Mouse (Mus musculus) CH12F3 (cell line): ENCODE results near the gene Cdk18.

Experiments used
- in situ Hi-C: fragments of 300-500 bp; cut with MboI; formaldehyde crosslinking; loops from 2 replicates; pipeline ENCODE4 v1.14.3; 2020; ENCODE audit warnings: low sequenced_read_pairs

Gene Cdk18

GRCm38 (mm10) chr1:132121895-132122294 lies 17.6 kb downstream of the Cdk18 start:
- in situ Hi-C loops, result loop anchor here (5.0 kb wide), 1 partner anchor 35 kb away; no protein-coding TSS in a partner anchor

GRCm38 (mm10) chr1:132121236-132121635 lies 18.2 kb downstream of the Cdk18 start:
- in situ Hi-C loops, result loop anchor here (5.0 kb wide), 1 partner anchor 36 kb away; no protein-coding TSS in a partner anchor

- in situ Hi-C loops, result loop anchor here (10.0 kb wide), 1 partner anchor 122 kb away; no protein-coding TSS in a partner anchor
Measured at GRCm38 (mm10) chr1:132116606-132117005, 22.9 kb downstream of the Cdk18 start.

- in situ Hi-C loops, result loop anchor here (10.0 kb wide), 1 partner anchor 118 kb away; no protein-coding TSS in a partner anchor
Measured at GRCm38 (mm10) chr1:132113098-132113497, 26.4 kb downstream of the Cdk18 start.

GRCm38 (mm10) chr1:132112426-132112825 lies 27.1 kb downstream of the Cdk18 start:
- in situ Hi-C loops, result loop anchor here (10.0 kb wide), 1 partner anchor 118 kb away; no protein-coding TSS in a partner anchor

DNA sequence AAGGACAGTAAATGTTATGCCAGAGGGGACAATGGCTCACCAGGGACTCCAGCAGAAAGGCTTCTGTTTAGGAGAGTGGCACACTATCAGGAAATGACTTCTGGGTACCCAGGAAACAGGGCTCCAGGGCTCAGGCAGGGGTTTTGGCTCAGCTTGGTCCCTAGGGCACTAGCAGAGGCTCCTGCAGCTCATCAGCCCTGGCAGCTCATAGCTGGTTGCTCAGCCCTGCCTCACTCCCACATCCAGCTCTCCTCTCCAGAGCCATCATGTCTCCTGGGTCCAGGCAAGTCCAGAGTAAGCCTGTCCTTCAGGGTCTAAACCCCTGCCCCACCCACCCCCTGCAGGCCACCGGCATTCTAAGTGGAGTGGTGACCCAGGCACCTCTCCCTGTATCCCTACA lies 28.1 kb downstream of the Cdk18 start:
- in situ Hi-C loops, result loop anchor here (10.0 kb wide), 1 partner anchor 117 kb away; no protein-coding TSS in a partner anchor

DNA sequence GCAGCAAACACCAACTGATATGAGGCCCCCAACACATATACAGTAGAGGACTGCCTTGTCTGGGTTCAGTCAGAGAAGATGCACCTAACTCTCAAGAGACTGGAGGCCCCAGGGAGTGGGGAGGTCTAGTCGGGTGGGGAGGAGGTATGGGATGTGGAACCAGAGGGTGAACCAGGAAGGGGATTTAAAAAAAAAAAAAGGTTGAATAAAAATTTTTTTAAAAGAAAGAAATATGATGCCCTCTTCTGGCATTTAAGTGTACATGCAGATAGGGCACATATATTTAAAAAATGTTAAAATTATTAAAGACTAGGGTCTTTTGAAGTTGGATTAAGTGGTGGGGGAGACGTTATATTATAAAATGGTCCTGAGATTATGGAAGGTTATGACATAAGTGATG lies 30.1 kb downstream of the Cdk18 start:
- in situ Hi-C loops, result no loop called here

GRCm38 (mm10) chr1:132104353-132104752 lies 35.1 kb downstream of the Cdk18 start:
- in situ Hi-C loops, result no loop called here

DNA sequence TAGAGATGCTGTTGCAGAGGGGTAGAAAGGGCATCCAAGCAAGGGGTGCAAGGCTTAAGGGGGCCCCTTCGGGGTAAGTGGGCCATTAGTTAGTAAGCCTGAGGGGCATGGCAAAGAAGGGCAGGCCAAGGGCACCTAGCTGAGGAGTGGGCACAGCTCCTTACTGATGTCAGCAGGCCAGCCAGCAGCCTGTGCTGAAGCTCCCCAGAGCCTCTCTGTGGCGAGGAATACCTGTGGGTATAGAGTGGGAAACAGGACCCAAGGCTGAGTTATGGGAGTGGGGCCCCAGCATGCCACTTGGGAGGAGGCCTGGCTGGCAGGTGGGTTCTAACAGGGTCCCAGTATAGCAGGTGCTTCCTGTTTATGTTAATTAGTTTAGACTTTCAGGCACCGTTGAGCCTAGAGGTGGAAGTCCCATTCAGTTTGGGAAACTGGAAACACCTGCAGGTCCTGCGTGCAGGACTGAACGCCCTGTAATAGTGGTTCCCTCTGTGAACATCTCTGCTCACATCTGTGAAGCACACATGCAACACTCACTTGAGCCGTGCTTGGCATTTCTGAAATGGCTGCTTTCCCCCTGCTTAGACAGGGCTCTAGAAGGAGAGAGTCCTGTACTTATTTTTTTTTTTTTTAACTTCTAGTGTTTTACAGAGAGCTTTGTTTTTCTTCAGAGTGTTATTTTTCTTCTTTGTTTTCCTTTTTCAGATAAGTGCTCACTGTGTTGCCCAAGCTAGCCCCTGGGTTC lies 37.4 kb downstream of the Cdk18 start:
- in situ Hi-C loops, result no loop called here

GRCm38 (mm10) chr1:132099775-132100174 lies 39.7 kb downstream of the Cdk18 start:
- in situ Hi-C loops, result no loop called here

DNA sequence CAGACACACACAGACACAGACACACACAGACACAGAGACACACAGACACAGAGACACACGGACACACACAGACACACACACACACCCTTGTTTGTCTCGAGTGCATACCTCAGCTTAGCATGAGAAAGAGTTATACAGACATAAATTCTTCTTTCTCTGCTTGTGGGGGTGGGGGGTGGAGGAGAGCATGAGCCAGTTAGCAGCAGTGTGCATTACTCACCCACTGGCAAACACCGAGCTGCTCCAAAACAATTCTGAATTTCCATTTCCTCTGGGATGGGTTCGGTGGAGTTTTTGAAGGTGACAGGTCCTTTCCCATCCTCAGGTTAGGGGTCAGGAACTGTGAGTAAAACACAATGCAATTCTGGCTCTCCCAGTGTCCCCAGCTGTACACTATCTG lies 40.5 kb downstream of the Cdk18 start:
- in situ Hi-C loops, result no loop called here

- in situ Hi-C loops, result no loop called here
Measured at GRCm38 (mm10) chr1:132098076-132098475, 41.4 kb downstream of the Cdk18 start.

- in situ Hi-C loops, result no loop called here
Measured at GRCm38 (mm10) chr1:132095356-132096004, 44.0 kb downstream of the Cdk18 start.

GRCm38 (mm10) chr1:132093269-132093668 lies 46.2 kb downstream of the Cdk18 start:
- in situ Hi-C loops, result no loop called here

DNA sequence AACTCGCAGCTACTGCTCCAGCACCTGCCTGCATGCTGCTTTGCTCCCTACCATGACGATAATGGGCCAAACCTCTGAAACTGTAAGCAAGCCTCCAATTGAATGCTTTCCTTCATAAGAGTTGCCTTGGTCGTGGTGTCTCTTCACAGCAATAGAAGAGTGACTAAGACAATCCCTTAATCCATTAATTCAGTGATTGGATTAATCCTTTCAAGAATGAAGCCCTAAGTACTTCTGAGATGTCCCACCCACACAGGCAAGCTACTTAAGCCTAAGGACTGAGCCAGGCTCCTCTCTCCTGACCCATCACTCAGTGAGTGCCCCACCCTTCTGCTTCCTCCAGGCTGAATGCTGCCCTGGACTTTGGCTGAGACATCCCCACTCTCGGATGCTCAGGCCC lies 49.2 kb downstream of the Cdk18 start:
- in situ Hi-C loops, result no loop called here

DNA sequence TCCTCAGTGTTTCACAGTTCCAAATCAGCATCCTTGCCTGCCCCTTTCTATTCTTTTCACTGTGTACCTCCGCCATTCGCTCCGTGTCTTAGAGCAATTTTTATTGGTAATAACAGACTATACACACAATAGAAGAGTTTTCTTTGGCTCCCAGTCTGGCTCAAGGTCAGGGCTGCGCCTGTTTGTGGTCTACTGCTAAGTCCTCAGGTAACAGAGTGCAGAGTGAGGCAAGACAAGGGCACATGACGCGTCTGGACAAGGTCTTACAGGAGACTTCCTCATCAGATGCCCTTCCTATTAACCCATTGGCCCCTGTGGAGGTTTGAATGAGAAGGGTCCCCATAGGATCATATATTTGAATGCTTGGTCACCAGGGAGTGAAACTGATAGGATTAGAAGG lies 49.7 kb downstream of the Cdk18 start:
- in situ Hi-C loops, result no loop called here

DNA sequence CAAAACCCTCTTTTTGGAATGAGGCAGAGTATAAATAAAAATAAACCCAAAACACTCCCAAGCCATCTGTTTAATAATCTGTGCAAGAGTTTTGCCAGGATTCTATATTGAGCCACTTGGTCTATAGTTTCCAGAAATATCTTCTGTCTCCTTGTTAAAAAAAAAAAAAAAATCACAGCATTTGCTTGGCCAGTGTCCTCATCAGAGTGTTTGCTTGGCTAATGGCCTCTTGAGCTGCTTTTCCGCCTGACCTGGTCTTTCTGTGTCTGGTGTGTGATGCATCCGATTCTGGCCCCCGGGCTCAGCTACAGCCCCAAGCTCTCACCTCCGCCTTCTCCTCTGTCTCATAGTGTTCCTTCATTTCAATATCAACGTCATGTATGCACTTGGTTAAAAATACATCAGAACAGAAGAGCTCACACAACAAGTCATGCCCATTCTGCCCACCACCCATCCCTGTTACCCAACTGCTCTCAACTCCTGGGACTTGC lies 51.3 kb downstream of the Cdk18 start:
- in situ Hi-C loops, result no loop called here

- in situ Hi-C loops, result no loop called here
Measured at GRCm38 (mm10) chr1:132085181-132086049, 54.1 kb downstream of the Cdk18 start.

DNA sequence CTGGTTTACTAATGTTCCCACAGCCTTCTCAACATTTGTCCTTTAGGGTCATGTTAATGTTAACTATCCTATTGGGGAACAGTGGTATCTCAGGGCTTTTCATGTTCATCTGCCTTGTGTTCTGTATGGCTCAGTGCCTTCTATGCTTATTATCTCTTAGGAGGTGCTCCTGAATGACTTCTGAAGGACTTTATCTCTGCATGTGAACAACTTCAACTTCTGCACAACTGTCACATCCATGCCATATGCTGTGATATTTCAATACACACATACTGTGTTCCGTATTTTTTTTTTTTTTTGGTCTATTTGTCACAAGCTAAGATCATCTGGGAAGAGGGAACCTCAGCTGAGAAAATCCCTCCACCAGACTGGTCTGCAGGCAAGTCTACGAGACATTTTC lies 61.1 kb downstream of the Cdk18 start:
- in situ Hi-C loops, result no loop called here

DNA sequence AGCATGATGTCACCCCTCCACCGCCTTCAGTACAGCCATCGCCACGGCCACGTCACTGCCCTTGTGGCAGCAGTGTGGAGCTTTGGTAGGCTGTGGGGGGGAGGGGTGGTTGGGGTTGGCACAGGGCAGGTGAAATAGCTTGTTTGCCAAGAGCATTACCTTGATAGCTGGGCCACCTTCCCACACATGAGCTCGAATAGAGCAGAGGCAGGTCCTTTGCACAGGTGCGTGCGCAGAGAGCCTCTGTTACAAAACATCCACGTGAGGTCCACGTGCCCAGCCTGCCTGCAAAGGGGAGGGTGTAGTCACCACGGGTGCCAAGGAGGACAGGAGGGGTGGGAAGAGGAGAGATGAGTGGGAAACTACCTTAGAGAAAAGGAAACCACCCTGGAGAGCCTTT lies 63.9 kb downstream of the Cdk18 start:
- in situ Hi-C loops, result no loop called here

GRCm38 (mm10) chr1:132070659-132071058 lies 68.8 kb downstream of the Cdk18 start:
- in situ Hi-C loops, result no loop called here
